Mouse (Mus musculus): ENCODE results near the gene Vmn1r22.
A peak's percentile ranks its signal among the peaks of the same experiment; 100 is the strongest.
"Not testable (repeated sequence)": the region's sequence is repeated elsewhere in the genome, so short reads cannot be mapped to it uniquely, and the experiment has no call there.

Gene Vmn1r22

GRCm38 (mm10) chr6:57907928-57908327, at the start of gene Vmn1r22:
TSS of gene Vmn1r22 (minus strand) at chr6:57908028.
- DNase-seq (ENCODE audit: low read depth, low spot score), result no peak

- DNase-seq (ENCODE audit: low read depth, low spot score), result no peak
Observed at GRCm38 (mm10) chr6:57926738-57927137, 18.9 kb upstream of the Vmn1r22 start, which contains the start of gene Vmn1r23. TSS of gene Vmn1r23 (minus strand) at chr6:57926838.

DNA sequence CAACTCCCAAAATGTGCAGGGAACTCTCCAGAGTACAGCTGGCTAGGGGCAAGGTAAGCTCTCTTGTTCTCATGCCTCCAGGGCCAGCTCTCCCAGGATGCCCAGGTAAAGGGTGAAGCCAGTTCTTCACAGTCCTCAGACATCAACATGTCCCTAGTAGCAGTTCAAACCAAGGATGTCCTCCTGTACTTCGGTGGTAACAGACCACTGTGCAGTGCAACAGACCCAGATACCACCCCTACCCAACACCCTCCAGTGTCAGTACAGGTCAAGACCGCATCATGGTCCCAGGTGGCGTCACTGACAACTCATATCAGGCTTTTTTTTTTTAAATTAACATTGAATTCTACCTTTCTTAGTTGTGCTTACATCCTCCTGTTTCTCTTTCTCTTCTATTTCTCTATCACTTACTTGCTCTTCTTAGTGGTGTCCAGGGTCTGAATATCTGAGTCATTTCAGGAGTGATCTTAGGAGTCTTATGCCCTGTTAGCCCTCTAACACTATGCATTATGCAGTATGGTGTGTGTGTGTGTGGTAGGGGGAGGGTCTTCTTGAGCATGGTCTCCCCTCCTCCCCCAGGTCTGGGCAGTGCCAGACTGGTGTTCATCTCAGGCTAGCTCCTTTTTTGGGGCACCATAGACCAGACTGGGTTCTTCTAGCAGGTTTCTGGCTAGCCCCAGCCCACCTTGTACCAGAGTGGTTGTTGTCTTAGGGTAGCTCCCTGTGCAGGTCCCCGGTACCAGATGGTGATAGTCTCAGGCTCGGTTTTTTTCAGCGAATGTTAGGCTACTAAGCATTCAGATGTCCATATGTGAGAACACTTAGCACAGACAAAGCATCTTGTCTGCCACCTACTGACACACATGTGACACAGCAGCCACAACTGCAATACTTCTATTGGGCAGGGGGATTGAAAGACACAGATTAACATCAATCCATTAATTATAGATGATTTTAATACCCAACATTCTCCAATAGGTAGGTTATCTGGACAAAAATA, 48.5 kb downstream of the Vmn1r22 start:
- peak; percentile 66 for DNase-seq (ENCODE audit: low read depth, low spot score)

DNA sequence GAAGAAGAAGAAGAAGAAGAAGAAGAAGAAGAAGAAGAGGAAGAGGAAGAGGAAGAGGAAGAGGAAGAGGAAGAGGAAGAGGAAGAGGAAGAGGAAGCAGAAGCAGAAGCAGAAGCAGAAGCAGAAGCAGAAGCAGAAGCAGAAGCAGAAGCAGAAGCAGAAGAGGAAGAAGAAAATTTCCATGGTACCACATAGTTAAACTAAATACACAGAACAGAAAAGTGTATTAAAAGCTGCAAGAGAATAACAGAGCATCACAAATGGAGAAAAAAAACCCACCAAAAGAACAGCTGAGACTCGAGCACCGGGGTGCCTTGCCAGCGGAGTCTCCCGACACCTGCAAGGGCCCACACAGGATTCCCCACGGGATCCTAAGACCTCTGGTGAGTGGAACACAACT, 56.7 kb downstream of the Vmn1r22 start:
- DNase-seq (ENCODE audit: low read depth, low spot score), result not testable (repeated sequence)

GRCm38 (mm10) chr6:57850286-57850685, 57.5 kb downstream of the Vmn1r22 start, which contains the start of gene Vmn1r21:
TSS of gene Vmn1r21 (minus strand) at chr6:57850343.
- DNase-seq (ENCODE audit: low read depth, low spot score), result no peak
